Mouse (Mus musculus) adrenal gland, postnatal 14 days (tissue): ENCODE data around the gene Sec22c. TPM values are rescaled to one million over a fixed set of nuclear protein-coding genes. Genes with fewer than 3 reads are reported as not detected.

Experiments
- DNase-seq: peaks from one replicate; pipeline ENCODE4 v3.0.0; 2021; ENCODE audit warnings: mixed read lengths
- long read RNA-seq, 2 experiments: library from polyadenylated mRNA; stranded (forward); transcript quantifications; one replicate each; pipeline ENCODE4 v2.0.0; 2021
- total RNA-seq: library from RNA; stranded (reverse); gene quantifications from 2 replicates; pipeline ENCODE4 v1.2.3, GENCODE M21; 2021

The Sec22c gene
- total RNA-seq, result 4.2 and 6.5 TPM in 2 replicates
- long read RNA-seq, experiment 1, partial matches to known transcripts, result 1 of 2 reads
- long read RNA-seq, experiment 1, other reads (novel, unspliced or antisense), result 1 of 2 reads
- long read RNA-seq, experiment 2, partial matches to known transcripts, result 0 of 1 reads
- long read RNA-seq, experiment 2, other reads (novel, unspliced or antisense), result 1 of 1 reads

DNA sequence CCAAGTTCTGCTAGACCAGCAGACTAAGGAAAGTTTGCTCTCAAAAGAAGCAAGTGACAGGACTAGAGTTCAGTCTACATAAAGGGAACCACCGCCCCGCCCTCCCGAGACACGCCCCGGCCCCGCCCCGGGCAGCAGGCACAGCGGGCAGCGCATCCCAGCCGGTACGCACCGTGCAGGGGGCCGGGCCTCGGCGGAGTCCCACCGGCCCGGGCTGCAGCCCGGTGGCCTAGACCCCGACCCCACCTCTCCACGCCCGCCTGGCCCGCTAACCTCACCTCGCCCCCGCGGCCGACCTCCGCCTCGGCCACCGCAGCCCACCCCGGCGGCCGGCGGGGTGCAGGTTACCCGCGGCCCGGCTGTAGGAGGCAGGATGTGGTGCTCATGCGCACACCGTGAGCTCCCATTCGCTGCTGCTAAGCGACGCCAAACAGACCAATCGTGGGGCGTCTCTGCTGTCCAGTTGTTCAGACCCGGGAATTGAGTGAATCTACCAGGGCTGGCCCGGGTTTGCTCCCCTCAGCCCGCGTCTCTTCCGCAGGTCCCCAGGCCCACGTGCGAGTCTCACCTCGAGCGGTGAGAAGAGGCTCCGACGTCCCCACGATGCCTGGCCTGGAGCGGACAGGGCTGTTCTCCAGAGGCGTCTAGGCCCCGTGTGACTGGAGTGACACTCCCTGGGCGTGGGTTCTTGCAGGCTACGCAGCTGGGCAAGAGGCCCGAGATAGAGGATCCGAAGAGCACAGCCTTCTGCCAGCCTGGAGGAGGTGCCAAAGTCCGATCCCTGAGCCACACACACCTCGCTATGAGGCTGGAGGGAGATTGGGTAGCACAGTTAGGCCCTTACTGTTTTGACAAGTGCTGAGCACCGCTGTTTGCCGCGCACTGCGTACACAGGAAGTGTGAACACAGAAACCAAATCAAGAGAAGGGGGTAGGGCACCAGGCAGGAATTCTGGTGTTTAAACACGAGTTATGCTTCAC, at the start of gene Sec22c:
TSS of gene Sec22c (minus strand) at position 845 of the 980 bp plus-strand sequence.
- DNase-seq, result peak; percentile 94

DNA sequence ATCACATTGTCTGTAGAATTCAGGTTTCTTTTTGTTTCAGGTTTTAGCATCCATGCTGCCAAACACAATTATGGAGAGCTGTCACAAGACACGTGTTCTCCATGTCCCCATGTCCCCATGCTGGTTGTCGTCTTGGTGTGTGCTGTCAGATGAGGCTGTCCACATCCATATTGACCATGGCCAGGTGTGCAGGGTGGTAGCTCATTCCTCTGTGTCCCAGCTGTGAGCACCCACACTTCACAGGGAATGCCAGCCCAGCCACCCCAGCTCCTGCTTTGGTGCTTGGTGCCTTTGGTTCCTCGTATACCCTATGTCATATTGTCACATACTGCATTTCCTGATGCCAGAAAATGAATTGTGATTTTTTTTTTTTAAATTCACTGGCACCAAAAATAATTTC, 49.3 kb upstream of the Sec22c start:
- DNase-seq, result no peak

DNA sequence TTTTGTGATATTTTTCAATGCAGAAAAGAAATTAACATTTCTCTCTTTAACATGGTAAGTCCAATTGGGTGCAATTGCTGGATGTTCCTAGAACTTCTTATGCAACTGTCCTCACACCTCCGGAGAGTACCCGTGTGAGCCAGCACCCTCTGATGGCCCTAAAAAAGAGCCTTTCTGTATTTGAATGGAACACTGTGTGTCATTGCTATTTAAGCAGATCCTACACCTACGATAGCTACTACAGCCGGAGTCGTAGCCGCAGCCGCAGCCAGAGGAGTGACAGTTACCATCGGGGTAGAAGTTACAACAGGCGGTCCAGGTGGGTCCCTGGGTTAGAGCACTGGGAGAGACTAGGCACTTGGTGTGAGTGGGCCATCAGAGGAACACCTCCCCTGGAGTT, 47.5 kb upstream of the Sec22c start:
- no peak for DNase-seq

DNA sequence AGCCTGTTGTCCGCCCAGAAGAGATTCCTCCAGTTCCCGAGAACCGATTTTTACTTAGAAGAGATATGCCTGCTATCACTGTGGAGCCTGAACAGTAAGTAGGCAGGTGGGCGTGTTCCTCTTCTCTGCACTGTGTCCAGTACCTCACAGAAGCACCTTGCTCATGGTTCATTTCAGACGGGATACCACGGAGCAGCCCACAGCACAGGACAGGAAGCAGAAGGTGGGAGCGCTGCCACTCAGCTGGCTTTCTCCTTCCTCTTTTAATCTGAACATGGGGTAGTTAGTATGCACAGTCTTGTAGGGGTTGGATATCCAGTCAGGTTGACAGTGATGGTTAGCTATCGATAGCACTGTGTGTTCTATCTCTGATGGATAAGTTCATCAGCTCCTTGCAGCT, 38.8 kb upstream of the Sec22c start:
- no peak for DNase-seq

DNA sequence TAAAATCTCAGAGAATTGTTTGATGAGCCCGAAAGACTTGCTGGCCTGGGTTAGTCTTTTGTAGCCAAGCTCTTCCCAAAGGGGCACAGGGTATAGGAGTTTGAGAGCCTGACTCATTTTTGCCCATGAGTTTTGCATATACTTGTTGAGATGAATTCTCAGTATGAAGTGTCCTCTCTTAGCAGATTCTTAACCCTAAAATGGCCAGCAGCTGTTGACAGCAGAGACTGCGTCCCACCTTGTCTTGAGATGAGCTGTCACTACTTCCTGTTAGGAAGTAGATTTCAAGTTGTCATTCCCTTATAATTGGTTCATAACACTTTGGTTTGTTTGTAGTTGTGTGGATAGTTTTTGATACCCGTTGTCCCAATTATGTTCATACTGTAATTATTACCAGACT, 35.9 kb upstream of the Sec22c start:
- DNase-seq, result no peak

DNA sequence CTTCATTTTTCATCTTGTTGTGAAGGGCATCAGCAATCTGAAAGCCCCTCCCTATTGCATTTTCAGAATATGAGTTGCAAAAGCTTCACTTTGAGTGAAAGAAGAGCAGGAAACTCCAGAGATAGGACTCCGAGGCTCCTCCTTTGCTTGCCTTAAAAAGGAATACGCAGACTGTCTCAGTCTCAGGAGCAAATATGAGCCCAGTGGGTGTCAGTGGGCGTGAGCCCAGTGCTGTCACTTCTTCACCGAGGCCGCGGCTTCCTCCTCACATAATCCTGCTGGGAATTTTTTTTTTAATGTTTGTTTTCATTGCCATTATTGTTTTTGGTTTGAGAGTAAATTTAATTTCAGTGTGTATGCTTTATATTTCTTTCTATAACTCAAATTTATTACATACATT, 35.2 kb upstream of the Sec22c start:
- no peak for DNase-seq

DNA sequence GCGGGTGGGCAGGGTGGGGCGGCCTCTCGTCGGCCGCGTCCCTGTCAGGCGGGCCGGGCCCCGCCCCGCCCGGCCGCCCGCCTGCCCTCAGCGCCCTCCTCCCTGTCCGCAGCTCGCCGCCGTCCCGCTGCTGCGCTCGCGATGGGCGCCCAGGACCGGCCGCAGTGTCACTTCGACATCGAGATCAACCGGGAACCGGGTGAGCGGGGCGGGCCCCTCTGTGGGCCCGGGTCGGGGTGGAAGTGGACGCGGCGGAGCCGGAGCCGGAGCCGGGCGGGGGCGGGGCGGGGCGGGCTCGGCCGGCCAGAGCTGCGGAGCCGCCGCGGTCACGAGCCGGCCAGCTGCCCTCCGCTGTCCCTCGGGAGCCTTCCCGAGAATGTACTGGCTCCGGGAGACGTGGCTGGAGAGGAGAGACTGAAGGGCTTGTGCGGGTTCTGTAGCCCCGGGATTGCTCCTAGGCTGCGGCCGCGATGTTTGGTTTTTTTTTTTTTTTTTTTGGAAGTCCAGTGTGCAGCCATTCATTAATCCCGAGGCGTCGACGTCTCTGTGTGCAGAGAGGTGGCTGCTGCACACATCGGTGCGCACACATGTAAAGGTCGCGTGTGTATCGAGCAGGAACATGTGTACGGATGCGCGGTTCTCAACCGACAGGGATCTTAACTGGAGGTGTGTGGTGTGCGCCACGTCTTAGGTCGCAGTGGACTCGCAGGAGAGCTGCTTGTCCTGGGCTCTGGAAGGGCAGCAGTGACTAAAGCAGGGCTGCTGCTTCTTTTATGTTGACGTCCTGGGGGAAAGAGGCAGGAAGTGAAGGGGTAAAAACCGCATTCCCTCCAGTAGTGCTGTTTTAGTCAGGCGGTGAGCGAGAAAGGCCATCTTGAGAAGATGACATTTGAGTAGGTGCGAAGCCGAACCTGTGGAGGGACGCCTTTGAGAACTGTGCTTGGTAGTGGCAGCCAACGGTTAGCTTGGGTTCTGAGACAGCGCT, 14.3 kb upstream of the Sec22c start:
- DNase-seq, result peak; percentile 77

DNA sequence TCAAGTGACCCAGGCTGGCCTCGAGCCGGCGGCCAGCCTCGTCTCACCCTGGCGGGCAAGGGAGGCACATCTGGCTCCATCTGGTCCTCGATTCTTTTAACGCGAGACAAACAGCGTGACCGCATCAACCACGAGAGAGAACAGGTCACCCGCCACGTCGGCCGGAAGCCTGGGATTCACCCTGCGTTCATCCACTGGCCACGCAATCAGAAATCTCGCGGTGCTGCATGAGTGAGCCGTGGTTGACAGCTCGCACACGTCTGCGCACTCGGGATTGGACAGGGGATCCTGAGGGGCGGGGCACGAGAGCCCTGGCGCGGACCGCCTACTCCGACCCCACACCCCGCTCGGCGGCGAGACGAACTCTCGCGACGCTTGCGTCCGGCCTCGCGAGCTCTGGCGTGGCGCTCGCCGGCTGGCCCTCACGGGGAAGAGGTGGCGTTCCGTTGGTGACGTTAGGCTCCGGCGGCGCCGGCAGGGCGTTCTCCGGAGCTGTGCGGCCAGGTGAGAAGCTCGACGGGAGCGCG, 13.6 kb upstream of the Sec22c start, which contains the start of gene Nktr:
TSS of gene Nktr (plus strand) at position 378 of the 527 bp plus-strand sequence.
- peak; percentile 99 for DNase-seq

DNA sequence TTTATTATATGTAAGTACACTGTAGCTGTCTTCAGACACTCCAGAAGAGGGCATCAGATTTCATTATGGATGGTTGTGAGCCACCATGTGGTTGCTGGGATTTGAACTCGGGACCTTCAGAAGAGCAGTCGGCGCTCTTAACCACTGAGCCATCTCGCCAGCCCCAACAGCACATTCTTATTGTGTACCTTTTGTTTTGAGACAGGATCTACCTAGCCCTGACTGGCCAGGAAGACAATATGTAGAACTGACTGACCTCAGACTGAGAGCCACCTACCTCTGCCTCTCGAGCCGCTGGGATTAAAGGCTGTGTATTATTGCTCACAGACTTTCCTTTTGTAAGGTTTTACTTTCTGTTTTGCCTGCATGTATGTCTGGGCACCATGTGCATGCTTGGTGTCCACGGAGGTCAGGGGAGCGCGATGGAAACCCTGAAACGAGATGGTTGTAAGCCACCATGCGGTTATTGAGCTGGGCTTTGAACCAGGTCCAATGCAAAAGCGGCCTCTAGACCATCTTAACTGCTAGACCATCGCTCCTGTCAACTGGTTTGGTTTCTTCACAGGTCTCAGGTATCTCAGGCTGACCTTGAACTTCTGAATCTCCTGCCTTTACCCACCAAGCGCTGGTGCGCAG, 12.9 kb upstream of the Sec22c start:
- DNase-seq, result peak; percentile 28

DNA sequence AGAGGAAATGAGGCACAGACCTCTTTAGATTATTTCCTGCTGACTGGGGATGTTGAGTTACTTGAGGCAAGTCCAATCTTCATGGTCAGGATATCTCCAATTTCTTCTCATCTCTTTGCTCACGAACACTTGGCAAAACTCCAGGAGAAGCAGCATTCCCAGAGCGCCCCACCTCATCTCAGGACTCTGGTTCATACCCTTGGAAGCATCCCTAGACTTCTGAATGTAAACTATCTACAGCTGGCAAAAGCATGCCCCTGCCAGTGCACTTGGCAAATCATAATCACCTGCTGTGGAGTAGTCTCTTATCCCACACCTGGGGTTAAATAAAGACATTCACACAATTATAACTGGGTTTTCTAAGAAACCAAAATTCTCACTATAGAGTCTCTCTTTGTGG, 11.8 kb upstream of the Sec22c start:
- no peak for DNase-seq

DNA sequence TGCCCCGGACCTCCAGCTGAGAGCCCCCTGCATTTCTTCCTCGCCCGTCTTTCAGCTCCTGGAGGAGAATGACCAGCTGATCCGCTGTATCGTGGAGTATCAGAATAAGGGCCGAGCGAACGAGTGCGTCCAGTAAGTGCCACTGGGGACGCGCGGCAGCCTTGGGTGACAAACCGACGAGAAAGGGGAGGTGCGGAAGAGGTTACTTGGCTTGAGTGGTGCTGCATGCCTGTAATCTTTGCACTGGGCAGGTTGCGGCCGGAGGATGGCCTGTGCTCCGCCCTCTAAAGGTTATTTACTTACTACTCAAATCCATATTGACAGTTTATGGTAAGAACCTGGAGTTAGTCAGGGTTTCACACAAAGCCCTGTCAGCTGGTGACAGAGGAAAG, 5.3 kb upstream of the Sec22c start:
- DNase-seq, result no peak

DNA sequence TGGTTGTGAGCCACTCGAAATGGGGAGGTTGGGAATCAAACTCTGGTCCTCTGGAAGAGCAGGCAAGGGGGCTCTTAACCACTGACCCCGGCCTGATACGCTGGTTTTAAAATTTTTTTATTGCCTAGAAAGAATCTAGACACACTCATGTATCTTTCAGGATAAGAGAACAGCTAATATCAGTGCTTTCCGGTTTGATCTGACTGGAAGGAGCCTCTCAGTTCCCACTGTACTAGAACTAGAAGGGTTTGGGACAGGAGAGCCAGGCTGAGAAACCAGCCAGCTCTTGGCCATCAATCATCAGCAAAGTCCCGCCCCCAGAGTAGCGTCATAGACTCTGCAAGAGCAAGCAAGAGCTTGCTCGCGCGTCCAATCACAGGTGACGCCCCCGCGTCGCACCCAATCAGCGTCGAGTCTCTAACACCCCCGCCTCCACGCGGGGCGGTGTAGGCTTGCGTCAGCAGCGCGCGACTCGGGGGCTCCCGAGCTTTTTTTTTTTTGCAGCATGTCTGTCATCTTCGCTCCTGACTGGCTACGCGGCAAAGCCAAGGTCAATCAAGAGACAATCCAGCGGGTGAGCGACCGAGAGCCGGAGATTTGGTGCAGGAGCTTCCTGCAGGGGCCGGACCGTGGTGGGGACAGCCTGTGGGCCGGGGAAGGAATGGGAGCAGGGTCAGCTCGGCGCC, 4.8 kb upstream of the Sec22c start, which contains the start of gene Ss18l2:
TSS of gene Ss18l2 (plus strand) at position 432 of the 686 bp plus-strand sequence.
- DNase-seq, result peak; percentile 99

DNA sequence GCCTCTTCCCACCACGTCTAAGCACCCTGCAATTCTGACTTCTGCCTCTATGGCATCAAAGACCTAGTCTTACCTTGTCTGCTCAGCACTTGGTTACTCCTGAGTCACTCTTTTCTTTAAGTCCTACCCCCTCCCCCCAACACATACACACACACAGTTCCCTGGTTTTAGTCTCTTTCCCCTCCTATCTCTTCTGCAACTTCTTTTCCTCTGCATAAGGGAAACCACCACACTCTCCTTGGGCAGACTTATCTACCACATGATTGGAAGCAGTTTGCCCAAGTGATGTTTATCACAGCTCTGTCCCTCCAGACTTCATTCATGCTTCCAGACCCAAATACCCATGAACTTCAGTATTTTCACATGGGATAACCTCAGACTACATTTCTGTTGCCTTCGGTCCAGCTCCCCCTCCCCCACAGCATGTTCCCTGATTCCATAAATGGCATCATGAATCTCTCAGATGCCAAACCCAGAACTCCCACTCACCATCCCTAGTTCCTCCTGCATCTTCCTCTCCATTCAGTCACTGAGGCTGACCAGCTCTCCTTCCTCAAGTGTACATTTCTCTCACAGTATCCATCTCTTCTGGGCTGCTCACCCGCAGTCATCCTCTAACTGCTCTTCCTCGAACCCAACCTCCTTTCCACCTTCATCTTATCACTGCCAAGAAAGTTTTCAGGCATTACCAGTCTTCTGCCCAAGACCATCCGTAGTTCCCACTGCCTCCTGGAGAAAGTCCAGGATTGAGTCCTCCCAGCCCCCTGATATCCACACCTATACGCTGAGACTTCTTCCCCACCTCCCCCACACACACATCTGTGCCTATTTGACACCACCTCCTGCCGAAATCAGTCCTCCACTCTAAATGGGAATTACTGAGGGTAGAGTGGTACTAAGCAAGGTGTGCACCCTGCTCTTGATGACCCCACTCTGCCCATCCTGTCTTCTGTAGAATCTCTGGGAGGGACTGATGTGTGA, 3.5 kb upstream of the Sec22c start:
- no peak for DNase-seq

DNA sequence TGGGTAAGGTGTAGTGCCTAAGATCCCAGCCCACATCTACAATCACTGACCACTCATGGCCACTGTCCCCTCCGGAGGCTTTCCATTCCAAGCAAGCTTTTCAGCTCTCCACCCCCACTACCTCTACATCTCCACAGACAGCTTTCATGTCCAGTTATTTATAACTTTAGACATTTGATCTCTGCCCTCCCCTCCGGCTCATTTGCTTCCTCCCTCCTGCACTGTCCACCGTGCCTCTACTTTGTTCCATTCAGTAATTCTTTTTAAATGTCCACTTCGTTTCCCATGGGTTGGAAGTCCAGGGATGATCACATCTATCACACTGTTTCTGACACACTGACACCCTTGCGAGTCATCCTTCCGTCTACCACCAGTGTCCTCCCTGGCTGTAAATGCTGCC, 2.5 kb upstream of the Sec22c start:
- DNase-seq, result no peak

DNA sequence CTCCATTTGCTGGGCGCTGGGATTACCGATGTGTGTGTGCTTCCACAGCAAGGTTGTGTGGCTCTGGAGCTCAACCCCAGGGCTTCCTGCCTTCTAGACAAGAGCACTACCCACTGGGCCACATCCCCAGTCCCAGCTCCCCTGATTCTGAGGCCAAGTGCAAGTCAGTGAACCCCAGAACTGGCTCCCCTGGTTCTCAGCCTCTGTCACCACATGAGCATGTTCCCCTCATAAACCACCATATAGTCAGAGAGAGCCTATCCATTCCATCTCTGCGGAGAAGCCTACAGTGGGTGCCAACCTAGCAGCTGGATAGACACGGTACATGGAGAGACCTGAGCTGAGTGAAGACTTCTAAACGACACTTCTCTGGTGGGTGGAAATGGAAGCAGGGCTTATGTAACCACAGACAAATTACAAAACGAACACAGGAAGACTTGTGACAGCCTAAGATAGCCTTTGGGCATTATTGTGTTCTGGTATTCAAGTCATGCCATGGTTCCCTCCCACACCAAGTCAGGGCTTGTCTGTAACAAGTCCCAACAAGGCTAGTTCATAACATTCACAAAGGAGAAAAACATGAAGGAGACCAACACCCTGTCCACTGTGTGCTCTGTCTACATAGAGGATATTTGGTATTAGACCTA, 862 bp upstream of the Sec22c start:
- no peak for DNase-seq

DNA sequence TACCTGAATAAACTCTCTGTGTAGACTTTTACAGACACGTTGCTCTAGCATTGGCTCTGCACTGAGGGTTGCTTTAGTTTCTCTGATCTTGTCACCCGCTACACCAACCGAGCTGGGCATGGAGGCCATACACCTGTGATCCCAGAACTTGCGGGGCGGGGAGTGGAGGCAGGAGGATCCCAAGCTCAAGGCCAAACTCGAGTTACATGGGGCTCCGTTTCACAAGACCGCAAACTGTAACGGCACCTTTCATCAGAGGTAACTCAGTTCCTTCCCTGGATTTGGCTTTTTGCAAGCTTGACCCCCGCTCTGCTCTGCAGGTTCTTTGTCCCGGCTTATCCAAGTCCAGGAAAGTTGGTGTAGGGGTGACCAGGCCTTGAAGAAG, 1.0 kb downstream of the Sec22c start:
- DNase-seq, result no peak

DNA sequence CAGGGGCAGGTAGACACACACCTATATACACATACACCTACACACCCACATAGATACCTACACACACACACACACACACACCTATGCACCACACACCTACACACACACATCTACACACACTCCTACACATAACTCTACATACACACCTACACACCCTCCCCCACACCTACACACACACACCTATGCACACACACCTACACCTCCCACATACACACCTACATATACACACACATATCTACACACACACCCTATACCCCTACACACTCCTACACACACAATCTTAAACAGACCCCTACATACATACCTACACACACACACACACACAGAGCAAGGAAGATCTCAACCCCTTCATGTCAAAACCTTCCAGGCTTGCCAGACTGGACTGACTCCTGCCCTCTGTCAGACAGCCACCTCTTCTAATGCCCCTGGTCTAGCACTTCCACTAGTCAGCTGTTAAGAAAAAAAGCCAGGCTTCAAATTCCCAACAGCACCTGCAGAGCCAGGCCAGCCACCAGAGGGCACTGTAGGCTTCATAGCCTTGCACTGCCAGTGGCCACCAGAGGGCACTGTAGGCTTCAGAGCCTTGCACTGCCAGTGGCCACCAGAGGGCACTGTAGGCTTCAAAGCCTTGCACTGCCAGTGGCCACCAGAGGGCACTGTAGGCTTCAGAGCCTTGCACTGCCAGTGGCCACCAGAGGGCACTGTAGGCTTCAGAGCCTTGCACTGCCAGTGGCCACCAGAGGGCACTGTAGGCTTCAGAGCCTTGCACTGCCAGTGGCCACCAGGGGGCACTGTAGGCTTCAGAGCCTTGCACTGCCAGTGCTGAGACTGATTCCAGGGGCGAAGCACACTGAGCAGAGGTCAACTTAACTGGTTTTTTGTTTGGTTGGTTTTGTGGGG, 7.9 kb downstream of the Sec22c start:
- peak; percentile 86 for DNase-seq

DNA sequence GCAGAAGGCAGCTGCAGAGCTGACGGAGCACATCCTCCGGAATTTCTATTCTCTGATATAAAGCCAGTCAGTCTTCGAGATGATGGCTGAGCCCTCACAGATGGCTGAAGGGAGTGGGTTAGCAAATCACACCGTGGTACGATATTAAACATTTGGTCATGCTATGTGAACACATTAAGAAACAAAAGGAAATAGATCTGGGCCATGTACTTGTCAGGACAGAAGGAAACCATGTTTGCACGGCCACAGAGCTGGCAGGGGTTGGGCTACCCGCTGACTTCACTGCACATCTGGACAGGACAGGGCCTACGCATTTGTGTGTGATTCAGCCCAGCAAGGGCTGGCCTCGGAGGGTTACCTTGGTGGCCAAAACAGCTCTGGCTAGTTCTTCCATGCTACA, 8.7 kb downstream of the Sec22c start:
- no peak for DNase-seq
